In genomic region chr17:85464466-85465411, GRCm38 (mm10) we compare ENCODE assay signal across 9 mouse cellular contexts.
A peak's percentile ranks its signal among the peaks of the same experiment; 100 is the strongest.
DNase-seq lines count a peak whose midpoint lies in the region; ATAC-seq lines count a peak whose summit lies in the region.
"Had no signal": no experiment of that assay in that cellular context is flagged by ENCODE, and none has a peak within 500 bp of the region (broad histone marks: within the 10 kb centered on the region; RNA-seq: fewer than 3 reads in every experiment).

No protein-coding gene starts in this region.

- H3K4me2 ChIP-seq in heart, embryonic 16.5 days (ENCODE audit: low read depth, low read length): peak overlapping the region; percentile 38
- peak overlapping the region; percentile 56 for H3K4me2 ChIP-seq in forebrain, embryonic 11.5 days (ENCODE audit: low read depth, low read length, severe bottlenecking)
- H3K4me2 ChIP-seq in kidney, embryonic 16.5 days (replicated peaks; ENCODE audit: low read depth, low read length): 0 out of 2 replicates have a peak overlapping the region, but pooled peaks have one; percentile 10
- no peak overlapping the region for H3K4me2 ChIP-seq in neural tube, embryonic 13.5 days

- H3K9me3 ChIP-seq in heart, embryonic 16.5 days (replicated peaks; ENCODE audit: control insufficient read depth, low read length): peaks cover 3% of the 10 kb centered on the region
- no peaks in the 10 kb centered on the region for H3K9me3 ChIP-seq in forebrain, embryonic 11.5 days (ENCODE audit: control insufficient read depth, low read length)
- no peaks in the 10 kb centered on the region; the same call in 1 of the 2 replicates for H3K9me3 ChIP-seq in kidney, embryonic 16.5 days (ENCODE audit: low read length)
- H3K9me3 ChIP-seq in neural tube, embryonic 13.5 days: no peaks in the 10 kb centered on the region
- H3K9me3 ChIP-seq: G1E had no signal

- no peak for ATAC-seq in heart, embryonic 16.5 days (replicated peaks; ENCODE audit: extremely low read depth, insufficient read depth, low FRiP score)
- peak; percentile 81 for ATAC-seq in forebrain, embryonic 11.5 days (replicated peaks; ENCODE audit: low FRiP score)
- ATAC-seq in kidney, embryonic 16.5 days (ENCODE audit: low FRiP score, low TSS enrichment): 0 out of 2 replicates have a peak, but pooled peaks have one; percentile 35
- 0 out of 2 replicates have a peak, but pooled peaks have one; percentile 27 for ATAC-seq in neural tube, embryonic 13.5 days (ENCODE audit: low read depth)

- peaks cover 85% of the 10 kb centered on the region for H3K27me3 ChIP-seq in heart, embryonic 16.5 days (ENCODE audit: control insufficient read depth, insufficient read depth, low read length)
- H3K27me3 ChIP-seq in forebrain, embryonic 11.5 days (ENCODE audit: control insufficient read depth, insufficient read depth, low read length): peaks cover 44% of the 10 kb centered on the region
- peaks cover 94% of the 10 kb centered on the region for H3K27me3 ChIP-seq in kidney, embryonic 16.5 days (ENCODE audit: insufficient read depth, low read length)
- peaks cover 100% of the 10 kb centered on the region for H3K27me3 ChIP-seq in neural tube, embryonic 13.5 days

- no peaks in the 10 kb centered on the region for H3K36me3 ChIP-seq in heart, embryonic 16.5 days (ENCODE audit: control insufficient read depth, insufficient read depth)
- no peaks in the 10 kb centered on the region for H3K36me3 ChIP-seq in forebrain, embryonic 11.5 days (ENCODE audit: control insufficient read depth, insufficient read depth, low read length)
- H3K36me3 ChIP-seq in kidney, embryonic 16.5 days (ENCODE audit: insufficient read depth, low read length): no peaks in the 10 kb centered on the region
- H3K36me3 ChIP-seq in neural tube, embryonic 13.5 days: no peaks in the 10 kb centered on the region
- H3K36me3 ChIP-seq: G1E had no signal

- WGBS in heart, embryonic 16.5 days: 3% methylated on average over 40 of the region's 40 CpGs
- WGBS in forebrain, embryonic 11.5 days: 1% methylated on average over 40 of the region's 40 CpGs
- under 1% methylated on average over 40 of the region's 40 CpGs for WGBS in kidney, embryonic 16.5 days
- WGBS in neural tube, embryonic 13.5 days: 2% methylated on average over 40 of the region's 40 CpGs

- H3K4me3 ChIP-seq in heart, embryonic 16.5 days (ENCODE audit: low read length): peak overlapping the region; percentile 22; the same call in 1 of the 2 replicates
- peak overlapping the region; percentile 16; the same call in 1 of the 2 replicates for H3K4me3 ChIP-seq in forebrain, embryonic 11.5 days (ENCODE audit: low read depth, low read length)
- H3K4me3 ChIP-seq in kidney, embryonic 16.5 days (ENCODE audit: low read length): peak overlapping the region; percentile 19
- H3K4me3 ChIP-seq in neural tube, embryonic 13.5 days: no peak overlapping the region

- no peak overlapping the region for H3K27ac ChIP-seq in heart, embryonic 16.5 days (ENCODE audit: low read length)
- peak overlapping the region; percentile 51; the same call in 1 of the 2 replicates for H3K27ac ChIP-seq in forebrain, embryonic 11.5 days (ENCODE audit: low read depth, low read length)
- H3K27ac ChIP-seq in kidney, embryonic 16.5 days (ENCODE audit: low read length): no peak overlapping the region
- H3K27ac ChIP-seq in neural tube, embryonic 13.5 days (replicated peaks): no peak overlapping the region

- no peak overlapping the region for H3K9ac ChIP-seq in heart, embryonic 16.5 days (ENCODE audit: low read length)
- peak overlapping the region; percentile 51 for H3K9ac ChIP-seq in forebrain, embryonic 11.5 days (ENCODE audit: low read length)
- no peak overlapping the region for H3K9ac ChIP-seq in kidney, embryonic 16.5 days (replicated peaks; ENCODE audit: low read length)
- no peak overlapping the region for H3K9ac ChIP-seq in neural tube, embryonic 13.5 days

- peaks cover 3% of the 10 kb centered on the region; the same call in 1 of the 2 replicates for H3K4me1 ChIP-seq in heart, embryonic 16.5 days (ENCODE audit: control insufficient read depth, insufficient read depth, low read length)
- H3K4me1 ChIP-seq in forebrain, embryonic 11.5 days (replicated peaks; ENCODE audit: control insufficient read depth, insufficient read depth, low read length): peaks cover 26% of the 10 kb centered on the region
- H3K4me1 ChIP-seq in kidney, embryonic 16.5 days (ENCODE audit: insufficient read depth, low read length): no peaks in the 10 kb centered on the region
- peaks cover 12% of the 10 kb centered on the region for H3K4me1 ChIP-seq in neural tube, embryonic 13.5 days (replicated peaks)

- DNase-seq in heart, adult 11 months: no peak
- peak; percentile 71 for DNase-seq in forebrain, embryonic 11.5 days (ENCODE audit: low spot score)
- DNase-seq in thymus, postnatal 10 days (ENCODE audit: low spot score in 2 of 2): no peak
- no peak for DNase-seq in thymus, adult 18-20 months
- no peak for DNase-seq in lung, adult 18-20 months
